Mouse (Mus musculus) central nervous system, embryonic 11.5 days (tissue): Measurements from ENCODE around the gene Olfr298. TPM values are rescaled to one million over a fixed set of nuclear protein-coding genes. Genes with fewer than 3 reads are reported as not detected.

Experiments used
- polyA plus RNA-seq: library from polyadenylated mRNA; depleted of rRNA; stranded (reverse); fragments of >200 nt; gene quantifications from 2 replicates; pipeline ENCODE4 v1.2.3, GENCODE M21; 2012; rRNA removed

Olfr298 gene
- polyA plus RNA-seq: not detected in 2 replicates

GRCm38 (mm10) chr7:86492384-86492783 is at the start of gene Olfr298:
Gene Olfr298 (minus strand): TSS chr7:86492484.

GRCm38 (mm10) chr7:86519668-86520067 is 27.4 kb upstream of the Olfr298 start, which contains the start of gene Olfr297:
Gene Olfr297 (plus strand): TSS chr7:86519968.

GRCm38 (mm10) chr7:86459621-86460020 is 32.7 kb downstream of the Olfr298 start, which contains the start of gene Olfr299:
Gene Olfr299 (plus strand): TSS chr7:86459921.

Other genes with a start within 250 kb of the Olfr298 start
- gene Vmn2r76, start 246.2 kb downstream of the Olfr298 start, polyA plus RNA-seq: not detected in 2 replicates
- gene Olfr310, start 215.3 kb downstream of the Olfr298 start, polyA plus RNA-seq: not detected in 2 replicates
- gene Olfr309, start 178.8 kb downstream of the Olfr298 start, polyA plus RNA-seq: not detected in 2 replicates
- gene Olfr308, start 166.9 kb downstream of the Olfr298 start, polyA plus RNA-seq: not detected in 2 replicates
- not detected in 2 replicates for gene Olfr307, start 154.9 kb downstream of the Olfr298 start, polyA plus RNA-seq
- gene Olfr305, start 125.6 kb downstream of the Olfr298 start, polyA plus RNA-seq: not detected in 2 replicates
- not detected in 2 replicates for gene Olfr304, start 105.8 kb downstream of the Olfr298 start, polyA plus RNA-seq
- not detected in 2 replicates for gene Olfr303, start 94.7 kb downstream of the Olfr298 start, polyA plus RNA-seq
- not detected in 2 replicates for gene Olfr301, start 88.6 kb downstream of the Olfr298 start, polyA plus RNA-seq
- not detected in 2 replicates for gene Olfr299, start 32.6 kb downstream of the Olfr298 start, polyA plus RNA-seq
- gene Olfr297, start 27.5 kb upstream of the Olfr298 start, polyA plus RNA-seq: not detected in 2 replicates
- gene Olfr295, start 91.4 kb upstream of the Olfr298 start, polyA plus RNA-seq: not detected in 2 replicates
- gene Olfr294, start 124.2 kb upstream of the Olfr298 start, polyA plus RNA-seq: not detected in 2 replicates
- gene Olfr293, start 156.6 kb upstream of the Olfr298 start, polyA plus RNA-seq: not detected in 2 replicates
- gene Olfr292, start 195.8 kb upstream of the Olfr298 start, polyA plus RNA-seq: not detected in 2 replicates